Mouse (Mus musculus): ENCODE measurements around the gene Plagl1. TPM values are rescaled to one million over a fixed set of nuclear protein-coding genes. Genes with fewer than 3 reads are reported as not detected.

The Plagl1 gene
- total and polyA plus RNA-seq, 2 experiments from 2014 or later, result 66.0 to 560 TPM

DNA sequence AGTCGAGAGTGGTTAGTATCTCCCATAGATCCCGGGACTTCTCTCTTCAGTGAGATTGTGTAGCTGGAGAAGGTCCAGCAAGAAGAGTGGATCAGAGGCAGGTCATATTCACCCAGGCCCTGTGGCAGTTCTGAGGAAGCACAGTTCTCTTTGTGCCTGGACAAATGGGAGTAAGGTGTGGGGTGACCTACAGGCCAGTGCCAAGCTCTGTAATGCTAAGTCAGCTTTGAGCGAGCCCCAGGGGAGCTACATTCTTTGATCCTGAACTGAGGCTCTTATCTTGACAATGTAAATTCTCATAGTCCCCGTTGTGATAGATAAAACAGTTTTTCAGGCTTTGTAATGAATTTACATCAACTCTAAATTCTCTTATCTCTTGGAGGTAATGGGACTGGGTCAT, 42.1 kb downstream of the Plagl1 start:
- Histone ChIP-seq H3K27me3 (ENCODE audit: control insufficient read depth, insufficient read depth, low read length) (no peaks in the 10 kb centered on the region), H3K9me3 (replicated peaks; ENCODE audit: control insufficient read depth, low read length) (no peaks in the 10 kb centered on the region), H3K4me3 (ENCODE audit: low read depth, low read length) (no peak overlapping the region), H3K4me2 (ENCODE audit: low read depth, low read length) (no peak overlapping the region), H3K27ac (ENCODE audit: low read depth) (no peak overlapping the region), H3K36me3 (replicated peaks; ENCODE audit: control insufficient read depth, insufficient read depth, low read length) (no peaks in the 10 kb centered on the region), H3K9ac (replicated peaks; ENCODE audit: low read depth, low read length) (no peak overlapping the region), H3K4me1 (ENCODE audit: control insufficient read depth, insufficient read depth) (peaks cover 9% of the 10 kb centered on the region; the same call in 1 of the 2 replicates)
- 40% methylated on average over 4 of the region's 4 CpGs for WGBS
- DNase-seq (ENCODE audit: low spot score), result no peak
- TF ChIP-seq CTCF (IDR thresholded peaks at IDR 0.05; ENCODE audit: low read depth) (no peak), EP300 (IDR thresholded peaks at IDR 0.05; ENCODE audit: low read depth) (no peak)
- no peak for ATAC-seq (ENCODE audit: insufficient read depth, low read depth)

- no peak for TF ChIP-seq EP300 (IDR thresholded peaks at IDR 0.05; ENCODE audit: low read depth)
- no peak for TF ChIP-seq CTCF (IDR thresholded peaks at IDR 0.05; ENCODE audit: low read depth)
- H3K4me1 ChIP-seq (ENCODE audit: control insufficient read depth, insufficient read depth), result peaks cover 9% of the 10 kb centered on the region; the same call in 1 of the 2 replicates
- H3K4me3 ChIP-seq (ENCODE audit: low read depth, low read length), result no peak overlapping the region
- 71% methylated on average over 4 of the region's 4 CpGs for WGBS
- H3K9me3 ChIP-seq (replicated peaks; ENCODE audit: control insufficient read depth, low read length), result no peaks in the 10 kb centered on the region
- DNase-seq (ENCODE audit: low spot score), result no peak
- H3K4me2 ChIP-seq (ENCODE audit: low read depth, low read length), result no peak overlapping the region
- ATAC-seq (ENCODE audit: insufficient read depth, low read depth), result no peak
- no peaks in the 10 kb centered on the region for H3K36me3 ChIP-seq (replicated peaks; ENCODE audit: control insufficient read depth, insufficient read depth, low read length)
- no peak overlapping the region for H3K9ac ChIP-seq (replicated peaks; ENCODE audit: low read depth, low read length)
- H3K27me3 ChIP-seq (ENCODE audit: control insufficient read depth, insufficient read depth, low read length), result no peaks in the 10 kb centered on the region
- H3K27ac ChIP-seq (ENCODE audit: low read depth), result no peak overlapping the region
These were observed 43.5 kb downstream of the Plagl1 start for GRCm38 (mm10) chr10:13103838-13104237.

GRCm38 (mm10) chr10:13106909-13107624, 46.8 kb downstream of the Plagl1 start:
- peaks cover 20% of the 10 kb centered on the region for H3K4me1 ChIP-seq (ENCODE audit: control insufficient read depth, insufficient read depth)
- peak overlapping the region; percentile 60 for H3K27ac ChIP-seq (ENCODE audit: low read depth)
- H3K4me3 ChIP-seq (ENCODE audit: low read depth, low read length), result no peak overlapping the region
- H3K9ac ChIP-seq (replicated peaks; ENCODE audit: low read depth, low read length), result no peak overlapping the region
- no peaks in the 10 kb centered on the region for H3K36me3 ChIP-seq (replicated peaks; ENCODE audit: control insufficient read depth, insufficient read depth, low read length)
- no peak for DNase-seq (ENCODE audit: low spot score)
- no peaks in the 10 kb centered on the region for H3K9me3 ChIP-seq (replicated peaks; ENCODE audit: control insufficient read depth, low read length)
- H3K27me3 ChIP-seq (ENCODE audit: control insufficient read depth, insufficient read depth, low read length), result no peaks in the 10 kb centered on the region
- no peak for TF ChIP-seq EP300 (IDR thresholded peaks at IDR 0.05; ENCODE audit: low read depth)
- TF ChIP-seq CTCF (IDR thresholded peaks at IDR 0.05; ENCODE audit: low read depth), result no peak
- ATAC-seq (ENCODE audit: insufficient read depth, low read depth), result no peak
- 74% methylated on average over 9 of the region's 9 CpGs for WGBS
- H3K4me2 ChIP-seq (ENCODE audit: low read depth, low read length), result no peak overlapping the region

- no peaks in the 10 kb centered on the region for H3K9me3 ChIP-seq (replicated peaks; ENCODE audit: control insufficient read depth, low read length)
- H3K4me1 ChIP-seq (ENCODE audit: control insufficient read depth, insufficient read depth), result peaks cover 27% of the 10 kb centered on the region
- no peaks in the 10 kb centered on the region for H3K36me3 ChIP-seq (replicated peaks; ENCODE audit: control insufficient read depth, insufficient read depth, low read length)
- peak overlapping the region; percentile 28; the same call in 1 of the 2 replicates for H3K27ac ChIP-seq (ENCODE audit: low read depth)
- 61% methylated on average over 7 of the region's 7 CpGs for WGBS
- no peak overlapping the region for H3K9ac ChIP-seq (replicated peaks; ENCODE audit: low read depth, low read length)
- H3K4me3 ChIP-seq (ENCODE audit: low read depth, low read length), result no peak overlapping the region
- DNase-seq (ENCODE audit: low spot score), result no peak
- no peak overlapping the region for H3K4me2 ChIP-seq (ENCODE audit: low read depth, low read length)
- no peak for ATAC-seq (ENCODE audit: insufficient read depth, low read depth)
- H3K27me3 ChIP-seq (ENCODE audit: control insufficient read depth, insufficient read depth, low read length), result no peaks in the 10 kb centered on the region
- TF ChIP-seq CTCF (IDR thresholded peaks at IDR 0.05; ENCODE audit: low read depth) (no peak), EP300 (IDR thresholded peaks at IDR 0.05; ENCODE audit: low read depth) (no peak)
These were observed 47.8 kb downstream of the Plagl1 start for GRCm38 (mm10) chr10:13108021-13108548.

GRCm38 (mm10) chr10:13108847-13109246, 48.5 kb downstream of the Plagl1 start:
- TF ChIP-seq CTCF (IDR thresholded peaks at IDR 0.05; ENCODE audit: low read depth) (no peak), EP300 (IDR thresholded peaks at IDR 0.05; ENCODE audit: low read depth) (no peak)
- no peak overlapping the region for H3K27ac ChIP-seq (ENCODE audit: low read depth)
- DNase-seq (ENCODE audit: low spot score) (no peak), ATAC-seq (ENCODE audit: insufficient read depth, low read depth) (no peak)
- peaks cover 3% of the 10 kb centered on the region; the same call in 1 of the 2 replicates for H3K36me3 ChIP-seq (replicated peaks; ENCODE audit: control insufficient read depth, insufficient read depth, low read length)
- H3K4me2 ChIP-seq (ENCODE audit: low read depth, low read length), result no peak overlapping the region
- H3K9me3 ChIP-seq (replicated peaks; ENCODE audit: control insufficient read depth, low read length), result no peaks in the 10 kb centered on the region
- peaks cover 24% of the 10 kb centered on the region for H3K4me1 ChIP-seq (ENCODE audit: control insufficient read depth, insufficient read depth)
- H3K4me3 ChIP-seq (ENCODE audit: low read depth, low read length), result no peak overlapping the region
- no peak overlapping the region for H3K9ac ChIP-seq (replicated peaks; ENCODE audit: low read depth, low read length)
- 74% methylated on average over 4 of the region's 4 CpGs for WGBS
- H3K27me3 ChIP-seq (ENCODE audit: control insufficient read depth, insufficient read depth, low read length), result no peaks in the 10 kb centered on the region

All from heart, postnatal 0 days (tissue).